In the genomic region with DNA sequence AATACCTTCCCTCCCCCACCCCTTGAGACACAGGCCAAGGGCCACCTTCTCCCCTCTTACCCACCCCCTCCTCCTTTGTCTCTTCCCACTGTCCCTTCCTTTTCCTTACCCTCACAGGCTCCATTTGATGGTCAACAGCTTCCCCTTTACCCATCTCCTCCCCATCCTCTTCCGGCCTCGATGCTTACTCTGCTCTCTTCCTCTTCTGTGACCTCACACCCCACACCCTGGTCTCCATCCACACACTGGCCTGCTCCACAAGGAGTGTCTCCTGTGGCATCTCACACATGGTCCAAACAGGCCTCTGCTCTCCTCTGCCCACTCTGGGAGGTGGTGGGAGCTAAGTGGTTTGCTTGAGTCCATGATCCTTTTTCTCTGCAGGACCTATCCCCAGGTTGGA, we compare ENCODE assay signal across 20 mouse cellular contexts. TPM values are rescaled to one million over a fixed set of nuclear protein-coding genes. Genes with fewer than 3 reads are reported as not detected.
DNase-seq lines count a peak whose midpoint lies in the region; ATAC-seq and TF ChIP-seq lines count a peak whose summit lies in the region.
"Had no signal": no experiment of that assay in that cellular context is flagged by ENCODE, and none has a peak within 500 bp of the region (broad histone marks: within the 10 kb centered on the region; RNA-seq: fewer than 3 reads in every experiment).

No protein-coding gene starts in this region.

- DNase-seq in lung, adult 2 months = no peak
- no peak for DNase-seq in layer of hippocampus, adult 8-10 months (ENCODE audit: low spot score in 2 of 2)
- DNase-seq in Muller cell, postnatal 12 days (ENCODE audit: inconsistent ontology term) = no peak
- DNase-seq: cerebellum, adult 2 months; layer of hippocampus, postnatal 36 days; left cerebral cortex, postnatal 4 days; midbrain, embryonic 14.5 days; right cerebral cortex, postnatal 25 days; thymus, adult 2 months had no signal

- peaks cover 7% of the 10 kb centered on the region for H3K4me1 ChIP-seq in heart, embryonic 12.5 days (replicated peaks)
- no peaks in the 10 kb centered on the region for H3K4me1 ChIP-seq in heart, embryonic 11.5 days (ENCODE audit: control insufficient read depth, insufficient read depth, low read length)
- H3K4me1 ChIP-seq in brown adipose tissue, adult 24 weeks (ENCODE audit: control insufficient read depth, insufficient read depth, insufficient read length, low read length) = peaks cover 27% of the 10 kb centered on the region
- peaks cover 16% of the 10 kb centered on the region for H3K4me1 ChIP-seq in lung, adult 2 months (ENCODE audit: control insufficient read depth, insufficient read depth, low read length)
- H3K4me1 ChIP-seq: embryonic facial prominence, embryonic 15.5 days; forebrain, embryonic 15.5 days had no signal

- H3K4me3 ChIP-seq in heart, embryonic 12.5 days = no peak overlapping the region
- no peak overlapping the region for H3K4me3 ChIP-seq in heart, embryonic 11.5 days (ENCODE audit: low read depth, low read length)
- no peak overlapping the region for H3K4me3 ChIP-seq in brown adipose tissue, adult 24 weeks (ENCODE audit: insufficient read depth, low read depth, low read length)
- no peak overlapping the region for H3K4me3 ChIP-seq in lung, adult 2 months (replicated peaks; ENCODE audit: extremely low read depth, low read depth, low read length)
- H3K4me3 ChIP-seq: embryonic facial prominence, embryonic 15.5 days; forebrain, embryonic 15.5 days; liver, embryonic 15.5 days had no signal

- no peak overlapping the region for H3K27ac ChIP-seq in heart, embryonic 12.5 days (ENCODE audit: poor library complexity, severe bottlenecking)
- no peak overlapping the region for H3K27ac ChIP-seq in heart, embryonic 11.5 days (ENCODE audit: low read depth, low read length)
- peak overlapping the region; percentile 43 for H3K27ac ChIP-seq in brown adipose tissue, adult 24 weeks (replicated peaks; ENCODE audit: low read depth, low read length)
- H3K27ac ChIP-seq: embryonic facial prominence, embryonic 15.5 days; forebrain, embryonic 15.5 days; liver, embryonic 15.5 days had no signal

- no peak overlapping the region for H3K4me2 ChIP-seq in heart, embryonic 12.5 days
- H3K4me2 ChIP-seq in heart, embryonic 11.5 days = no peak overlapping the region
- H3K4me2 ChIP-seq: embryonic facial prominence, embryonic 15.5 days; forebrain, embryonic 15.5 days; liver, embryonic 15.5 days had no signal

- H3K36me3 ChIP-seq in heart, embryonic 12.5 days = no peaks in the 10 kb centered on the region
- H3K36me3 ChIP-seq in heart, embryonic 11.5 days (ENCODE audit: control insufficient read depth, insufficient read depth, low read length) = no peaks in the 10 kb centered on the region
- H3K36me3 ChIP-seq: embryonic facial prominence, embryonic 15.5 days; forebrain, embryonic 15.5 days; liver, embryonic 15.5 days had no signal

- peak; percentile 13; the same call in 1 of the 2 replicates for TF ChIP-seq POLR2A in lung, adult 2 months (IDR thresholded peaks at IDR 0.05; ENCODE audit: borderline replicate concordance, extremely low read depth, low read depth, low read length)

- ATAC-seq in heart, embryonic 12.5 days (ENCODE audit: insufficient number of reproducible peaks, low FRiP score) = peak; percentile 44; the same call in 1 of the 2 replicates
- no peak for ATAC-seq in heart, embryonic 11.5 days (replicated peaks; ENCODE audit: insufficient number of reproducible peaks, low FRiP score, low TSS enrichment)
- peak; percentile 91 for ATAC-seq in megakaryocyte, adult 5-6 weeks (ENCODE audit: poor library complexity, severe bottlenecking)
- no peak for ATAC-seq in inflammation-experienced regulatory T-cells, adult 6 months
- ATAC-seq: forebrain, embryonic 15.5 days had no signal

- no peak overlapping the region for H3K9ac ChIP-seq in heart, embryonic 12.5 days
- H3K9ac ChIP-seq in heart, embryonic 11.5 days (ENCODE audit: low read depth, low read length) = no peak overlapping the region
- H3K9ac ChIP-seq: embryonic facial prominence, embryonic 15.5 days; forebrain, embryonic 15.5 days; liver, embryonic 15.5 days had no signal

- 67% methylated on average over 2 of the region's 2 CpGs for WGBS in heart, embryonic 12.5 days
- WGBS in heart, embryonic 11.5 days (ENCODE audit: insufficient replicate concordance) = 71% methylated on average over 2 of the region's 2 CpGs
- 44% methylated on average over 2 of the region's 2 CpGs for WGBS in lung, adult 2 months

- no peaks in the 10 kb centered on the region for H3K9me3 ChIP-seq in heart, embryonic 12.5 days (replicated peaks)
- no peaks in the 10 kb centered on the region for H3K9me3 ChIP-seq in heart, embryonic 11.5 days (replicated peaks; ENCODE audit: control insufficient read depth, low read length)
- H3K9me3 ChIP-seq: embryonic facial prominence, embryonic 15.5 days; forebrain, embryonic 15.5 days; liver, embryonic 15.5 days had no signal

- peaks cover 15% of the 10 kb centered on the region for H3K27me3 ChIP-seq in heart, embryonic 12.5 days (replicated peaks)
- peaks cover 10% of the 10 kb centered on the region for H3K27me3 ChIP-seq in heart, embryonic 11.5 days (ENCODE audit: control insufficient read depth, insufficient read depth, low read length)
- H3K27me3 ChIP-seq: embryonic facial prominence, embryonic 15.5 days; forebrain, embryonic 15.5 days; liver, embryonic 15.5 days had no signal

- TF ChIP-seq CTCF in lung, adult 2 months (IDR thresholded peaks at IDR 0.05; ENCODE audit: insufficient read depth, low read length) = no peak

RNA-seq across cellular contexts. Expression of a gene that starts 7.2 kb away (rescaled TPM):
- polyA plus RNA-seq in heart, embryonic 12.5 days (2016; fragmentation: Nextera tagmentation; extraction: Ambion mirVana) = 0.42 TPM in 1 of 2 replicates, not detected in the other
- 0.33 and 0.46 TPM in 2 replicates for polyA plus RNA-seq in heart, embryonic 11.5 days (2014; fragmentation: Nextera tagmentation; extraction: Ambion mirVana)
- not detected in 2 replicates for polyA plus RNA-seq in brown adipose tissue, adult 24 weeks (2012; ENCODE audit: insufficient read depth, insufficient read length, missing spikeins)
- 1.3 and 2.2 TPM in 2 replicates for polyA plus RNA-seq in lung, adult 2 months (2012; rRNA removed)
- total RNA-seq in megakaryocyte, adult 5-6 weeks (2015) = 0.40 and 1.2 TPM in 2 replicates
- total RNA-seq in megakaryocyte, adult 5-6 weeks (2017) = 2.1 and 5.8 TPM in 2 replicates
- total RNA-seq in layer of hippocampus, adult 8-10 months (2022) = under 1 TPM; 0.41 to 0.78 (median 0.63) TPM
- polyA plus RNA-seq in inflammation-experienced regulatory T-cells, adult 6 months (2017; shearing (Covaris generic)) = not detected
- total RNA-seq: adrenal gland, adult 18-20 months; ES-E14; layer of hippocampus, postnatal 36 days; left cerebral cortex, postnatal 4 days had no signal
- polyA plus RNA-seq: C2C12; midbrain, embryonic 14.5 days had no signal

RNA-seq across cellular contexts. Expression of a gene that starts 7.3 kb away (rescaled TPM):
- 0.10 TPM in 1 of 2 replicates, not detected in the other for polyA plus RNA-seq in heart, embryonic 12.5 days (2016; fragmentation: Nextera tagmentation; extraction: Ambion mirVana)
- 0.10 TPM in 1 of 2 replicates, not detected in the other for polyA plus RNA-seq in heart, embryonic 11.5 days (2014; fragmentation: Nextera tagmentation; extraction: Ambion mirVana)
- not detected in 2 replicates for polyA plus RNA-seq in brown adipose tissue, adult 24 weeks (2012; ENCODE audit: insufficient read depth, insufficient read length, missing spikeins)
- polyA plus RNA-seq in lung, adult 2 months (2012; rRNA removed) = 0.84 and 1.2 TPM in 2 replicates
- total RNA-seq in megakaryocyte, adult 5-6 weeks (2015) = 12.7 and 15.0 TPM in 2 replicates
- 6.4 and 6.5 TPM in 2 replicates for total RNA-seq in megakaryocyte, adult 5-6 weeks (2017)
- 1 to 10 TPM in 3 of 4 experiments, under 1 TPM in 1; 0.89 to 3.8 (median 2.5) TPM for total RNA-seq in layer of hippocampus, adult 8-10 months (2022)
- polyA plus RNA-seq in inflammation-experienced regulatory T-cells, adult 6 months (2017; shearing (Covaris generic)) = under 1 TPM in 2 of 3 experiments, not detected in 1; 0.26 to 0.39 TPM
- total RNA-seq: ES-E14 had no signal
- polyA plus RNA-seq: C2C12; midbrain, embryonic 14.5 days had no signal

RNA-seq across cellular contexts. Expression of a gene that starts 54.5 kb away (rescaled TPM):
- 2.1 and 2.9 TPM in 2 replicates for polyA plus RNA-seq in heart, embryonic 12.5 days (2016; fragmentation: Nextera tagmentation; extraction: Ambion mirVana)
- polyA plus RNA-seq in heart, embryonic 11.5 days (2014; fragmentation: Nextera tagmentation; extraction: Ambion mirVana) = 2.6 and 2.9 TPM in 2 replicates
- 2.4 and 4.1 TPM in 2 replicates for polyA plus RNA-seq in brown adipose tissue, adult 24 weeks (2012; ENCODE audit: insufficient read depth, insufficient read length, missing spikeins)
- polyA plus RNA-seq in lung, adult 2 months (2012; rRNA removed) = 2.3 and 3.7 TPM in 2 replicates
- total RNA-seq in megakaryocyte, adult 5-6 weeks (2015) = 126 and 132 TPM in 2 replicates
- total RNA-seq in megakaryocyte, adult 5-6 weeks (2017) = 71.5 and 74.6 TPM in 2 replicates
- total RNA-seq in layer of hippocampus, adult 8-10 months (2022) = 1 to 10 TPM in 3 of 4 experiments, under 1 TPM in 1; 0.47 to 2.4 (median 1.5) TPM
- polyA plus RNA-seq in inflammation-experienced regulatory T-cells, adult 6 months (2017; shearing (Covaris generic)) = 1 to 10 TPM in 2 of 3 experiments, not detected in 1; 1.3 to 1.8 TPM

Comparison
In these comparisons a context has a peak if more than half of its experiments do, and no peak if none do; other contexts are left out.
1. ATAC-seq: peak in heart, embryonic 12.5 days (single experiment) and megakaryocyte, adult 5-6 weeks (single experiment); none in heart, embryonic 11.5 days (single experiment) and inflammation-experienced regulatory T-cells, adult 6 months (single experiment).